In the genomic region with DNA sequence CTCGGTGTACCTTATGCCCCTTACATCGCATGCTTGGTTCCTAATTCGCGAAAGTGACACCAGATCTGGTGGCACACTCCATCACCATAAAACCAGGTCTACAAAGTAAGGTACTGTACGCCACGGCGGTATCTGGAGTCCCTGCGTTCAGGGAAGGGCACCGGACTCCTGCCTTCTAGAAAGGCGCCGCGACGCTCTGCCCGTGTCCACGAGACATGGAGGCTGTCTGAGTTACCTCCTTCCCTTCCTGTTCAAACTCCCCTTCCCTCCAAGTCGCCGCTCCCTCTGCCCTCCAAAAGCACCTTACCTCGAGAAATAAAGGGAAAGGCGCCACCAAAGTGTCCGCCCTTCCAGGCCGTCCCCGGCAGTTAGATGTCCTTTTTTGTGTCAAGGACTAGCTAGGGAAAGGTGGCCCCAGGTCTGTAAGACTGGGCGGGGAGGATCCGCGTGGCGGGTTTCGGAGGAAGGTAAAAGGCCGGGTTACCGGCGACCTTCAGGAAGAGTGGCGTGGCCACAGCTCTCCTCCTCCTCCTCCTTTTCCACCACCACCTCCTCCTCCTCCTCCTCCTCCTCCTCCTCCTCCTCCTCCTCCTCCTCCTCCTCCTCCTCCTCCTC, we compare ENCODE assay signal across 8 mouse cellular contexts. TPM values are rescaled to one million over a fixed set of nuclear protein-coding genes. Genes with fewer than 3 reads are reported as not detected.
A peak's percentile ranks its signal among the peaks of the same experiment; 100 is the strongest.
DNase-seq lines count a peak whose midpoint lies in the region; ATAC-seq and TF ChIP-seq lines count a peak whose summit lies in the region.

No protein-coding gene starts in this region.

- H3K36me3 ChIP-seq in ES-E14 (ENCODE audit: control insufficient read depth, insufficient read depth, low read length, poor library complexity, severe bottlenecking), result peaks cover 2% of the 10 kb centered on the region; the same call in 1 of the 2 replicates
- no peaks in the 10 kb centered on the region; the same call in 1 of the 2 replicates for H3K36me3 ChIP-seq in heart, postnatal 0 days (replicated peaks; ENCODE audit: control insufficient read depth, insufficient read depth, low read length)
- H3K36me3 ChIP-seq in limb, embryonic 12.5 days, result peaks cover 22% of the 10 kb centered on the region
- H3K36me3 ChIP-seq in midbrain, embryonic 16.5 days (ENCODE audit: control insufficient read depth, insufficient read depth, low read length), result no peaks in the 10 kb centered on the region
- no peaks in the 10 kb centered on the region for H3K36me3 ChIP-seq in stomach, embryonic 16.5 days (ENCODE audit: control insufficient read depth, insufficient read depth, low read length)

- peak overlapping the region; percentile 83 for H3K27ac ChIP-seq in ES-E14 (ENCODE audit: insufficient read depth, low read depth, low read length, poor library complexity, severe bottlenecking)
- H3K27ac ChIP-seq in heart, postnatal 0 days (ENCODE audit: low read depth), result peak overlapping the region; percentile 92
- H3K27ac ChIP-seq in limb, embryonic 12.5 days, result peak overlapping the region; percentile 99
- peak overlapping the region; percentile 100 for H3K27ac ChIP-seq in midbrain, embryonic 16.5 days (ENCODE audit: low read length)
- H3K27ac ChIP-seq in stomach, embryonic 16.5 days (ENCODE audit: low read length), result peak overlapping the region; percentile 94

- peak overlapping the region; percentile 80 for H3K4me2 ChIP-seq in heart, postnatal 0 days (ENCODE audit: low read depth, low read length)
- H3K4me2 ChIP-seq in limb, embryonic 12.5 days, result peak overlapping the region; percentile 81
- peak overlapping the region; percentile 88 for H3K4me2 ChIP-seq in midbrain, embryonic 16.5 days (ENCODE audit: low read length)
- H3K4me2 ChIP-seq in stomach, embryonic 16.5 days (ENCODE audit: low read depth, low read length), result peak overlapping the region; percentile 97

- peaks cover 7 to 14% of the 10 kb centered on the region in 2 experiments for H3K4me1 ChIP-seq in ES-E14 (ENCODE audit: control insufficient read depth in 2 of 2, insufficient read depth in 2 of 2, low read length in 2 of 2, poor library complexity in 1 of 2)
- peaks cover 15% of the 10 kb centered on the region for H3K4me1 ChIP-seq in heart, postnatal 0 days (ENCODE audit: control insufficient read depth, insufficient read depth)
- H3K4me1 ChIP-seq in limb, embryonic 12.5 days (replicated peaks), result peaks cover 25% of the 10 kb centered on the region
- peaks cover 31% of the 10 kb centered on the region for H3K4me1 ChIP-seq in midbrain, embryonic 16.5 days (ENCODE audit: control insufficient read depth, insufficient read depth, low read length)
- H3K4me1 ChIP-seq in stomach, embryonic 16.5 days (ENCODE audit: control insufficient read depth, insufficient read depth, low read length), result peaks cover 15% of the 10 kb centered on the region; the same call in 1 of the 2 replicates

- DNase-seq in adrenal gland, postnatal 14 days, result peak; percentile 31
- DNase-seq in adrenal gland, adult 18-20 months (ENCODE audit: low spot score in 2 of 2), result no peak
- DNase-seq in ES-E14 (ENCODE audit: low read depth, low spot score), result no peak
- DNase-seq in embryo, embryonic 10 days (ENCODE audit: low spot score), result peak; percentile 60
- peak; percentile 33 for DNase-seq in heart, postnatal 0 days (ENCODE audit: low spot score)

- peak overlapping the region; percentile 90 for H3K9ac ChIP-seq in ES-E14 (ENCODE audit: insufficient read depth, low read depth, low read length, poor library complexity, severe bottlenecking)
- H3K9ac ChIP-seq in heart, postnatal 0 days (replicated peaks; ENCODE audit: low read depth, low read length), result peak overlapping the region; percentile 77
- H3K9ac ChIP-seq in limb, embryonic 12.5 days (replicated peaks), result peak overlapping the region; percentile 98
- H3K9ac ChIP-seq in midbrain, embryonic 16.5 days (ENCODE audit: low read depth, low read length), result peak overlapping the region; percentile 100
- peak overlapping the region; percentile 90 for H3K9ac ChIP-seq in stomach, embryonic 16.5 days (ENCODE audit: low read length)

- in situ Hi-C loops in ES-E14 (cut with MboI; ENCODE audit: low sequenced_read_pairs in 2 of 2, unreplicated experiment in 2 of 2), result no loop called here

- no peak for TF ChIP-seq CTCF in heart, postnatal 0 days (IDR thresholded peaks at IDR 0.05; ENCODE audit: low read depth)

- no peaks in the 10 kb centered on the region for H3K9me3 ChIP-seq in ES-E14 (ENCODE audit: control insufficient read depth, insufficient read depth, low read depth, low read length)
- no peaks in the 10 kb centered on the region for H3K9me3 ChIP-seq in heart, postnatal 0 days (replicated peaks; ENCODE audit: control insufficient read depth, low read length)
- H3K9me3 ChIP-seq in limb, embryonic 12.5 days, result no peaks in the 10 kb centered on the region
- no peaks in the 10 kb centered on the region for H3K9me3 ChIP-seq in midbrain, embryonic 16.5 days (replicated peaks; ENCODE audit: control insufficient read depth, low read length, poor library complexity, severe bottlenecking)
- H3K9me3 ChIP-seq in stomach, embryonic 16.5 days (replicated peaks; ENCODE audit: control insufficient read depth, low read length), result no peaks in the 10 kb centered on the region

- peak overlapping the region; percentile 79 to 95 for H3K4me3 ChIP-seq in ES-E14 (ENCODE audit: insufficient read depth in 1 of 2, low read depth in 1 of 2, low read length in 2 of 2, poor library complexity in 1 of 2, severe bottlenecking in 1 of 2)
- H3K4me3 ChIP-seq in heart, postnatal 0 days (ENCODE audit: low read depth, low read length), result peak overlapping the region; percentile 82
- peak overlapping the region; percentile 86 for H3K4me3 ChIP-seq in limb, embryonic 12.5 days (replicated peaks)
- peak overlapping the region; percentile 90 for H3K4me3 ChIP-seq in midbrain, embryonic 16.5 days (ENCODE audit: low read depth, low read length)
- peak overlapping the region; percentile 78 for H3K4me3 ChIP-seq in stomach, embryonic 16.5 days (replicated peaks; ENCODE audit: low read length)

- no peaks in the 10 kb centered on the region for H3K27me3 ChIP-seq in heart, postnatal 0 days (ENCODE audit: control insufficient read depth, insufficient read depth, low read length)
- H3K27me3 ChIP-seq in limb, embryonic 12.5 days, result no peaks in the 10 kb centered on the region
- H3K27me3 ChIP-seq in midbrain, embryonic 16.5 days (ENCODE audit: control insufficient read depth, insufficient read depth, low read depth, low read length), result no peaks in the 10 kb centered on the region
- no peaks in the 10 kb centered on the region for H3K27me3 ChIP-seq in stomach, embryonic 16.5 days (ENCODE audit: control insufficient read depth, insufficient read depth, low read length)

- no peak for TF ChIP-seq EP300 in heart, postnatal 0 days (IDR thresholded peaks at IDR 0.05; ENCODE audit: low read depth)

- WGBS in heart, postnatal 0 days, result under 1% methylated on average over 29 of the region's 31 CpGs
- WGBS in limb, embryonic 12.5 days, result under 1% methylated on average over 31 of the region's 31 CpGs
- WGBS in midbrain, embryonic 16.5 days, result 0% methylated on average over 26 of the region's 31 CpGs
- under 1% methylated on average over 31 of the region's 31 CpGs for WGBS in stomach, embryonic 16.5 days

- 0 out of 2 replicates have a peak, but pooled peaks have one; percentile 1 for ATAC-seq in heart, postnatal 0 days (ENCODE audit: insufficient read depth, low read depth)
- ATAC-seq in limb, embryonic 12.5 days (ENCODE audit: insufficient number of reproducible peaks, insufficient read depth, low FRiP score, low TSS enrichment, low read depth), result no peak
- ATAC-seq in midbrain, embryonic 16.5 days, result peak; percentile 20; the same call in 1 of the 2 replicates
- ATAC-seq in stomach, embryonic 16.5 days (ENCODE audit: insufficient read depth, low FRiP score), result peak; percentile 27

TF ChIP-seq in ES-E14, 5 proteins besides CTCF, POLR2A, EP300 and RAD21:
- TF ChIP-seq MAFK (IDR thresholded peaks at IDR 0.05; ENCODE audit: insufficient read depth, low read depth, low read length) (no peak), ZNF384 (IDR thresholded peaks at IDR 0.05; ENCODE audit: low read depth, low read length) (no peak), CHD2 (IDR thresholded peaks at IDR 0.05; ENCODE audit: low read depth, low read length) (no peak), ZC3H11A (IDR thresholded peaks at IDR 0.05; ENCODE audit: borderline replicate concordance, low read depth, low read length) (no peak), HCFC1 (IDR thresholded peaks at IDR 0.05; ENCODE audit: borderline replicate concordance, insufficient read depth, low read length) (no peak)

RNA-seq across cellular contexts. Expression of a gene that starts 0.8 kb away (rescaled TPM):
- 43.1 and 51.9 TPM in 2 replicates for total RNA-seq in adrenal gland, postnatal 14 days (2021)
- 10 to 100 TPM; 23.6 to 28.5 TPM for total RNA-seq in adrenal gland, adult 18-20 months (2021)
- 95.6 and 99.8 TPM in 2 replicates for total RNA-seq in ES-E14 (2012; rRNA removed)
- 52.4 and 57.8 TPM in 2 replicates for total RNA-seq in heart, postnatal 0 days (2014; rRNA removed; ENCODE audit: low replicate concordance)
- 43.6 and 56.7 TPM in 2 replicates for polyA plus RNA-seq in heart, postnatal 0 days (2015; fragmentation: Nextera tagmentation; extraction: Ambion mirVana)
- 121 and 152 TPM in 2 replicates for polyA plus RNA-seq in limb, embryonic 12.5 days (2016; fragmentation: Nextera tagmentation; extraction: Ambion mirVana)
- polyA plus RNA-seq in midbrain, embryonic 16.5 days (2015; fragmentation: Nextera tagmentation; extraction: Ambion mirVana), result 120 and 142 TPM in 2 replicates
- polyA plus RNA-seq in stomach, embryonic 16.5 days (2015; fragmentation: Nextera tagmentation; extraction: Ambion mirVana), result 55.6 and 58.0 TPM in 2 replicates

RNA-seq across cellular contexts. Expression of a gene that starts 57.6 kb away (rescaled TPM):
- 145 and 167 TPM in 2 replicates for total RNA-seq in adrenal gland, postnatal 14 days (2021)
- total RNA-seq in adrenal gland, adult 18-20 months (2021), result 100 to 1,000 TPM; 103 to 210 TPM
- total RNA-seq in ES-E14 (2012; rRNA removed), result 262 and 326 TPM in 2 replicates
- total RNA-seq in heart, postnatal 0 days (2014; rRNA removed; ENCODE audit: low replicate concordance), result 225 and 263 TPM in 2 replicates
- polyA plus RNA-seq in heart, postnatal 0 days (2015; fragmentation: Nextera tagmentation; extraction: Ambion mirVana), result 130 and 144 TPM in 2 replicates
- 210 and 217 TPM in 2 replicates for polyA plus RNA-seq in limb, embryonic 12.5 days (2016; fragmentation: Nextera tagmentation; extraction: Ambion mirVana)
- polyA plus RNA-seq in midbrain, embryonic 16.5 days (2015; fragmentation: Nextera tagmentation; extraction: Ambion mirVana), result 111 and 127 TPM in 2 replicates
- 132 and 133 TPM in 2 replicates for polyA plus RNA-seq in stomach, embryonic 16.5 days (2015; fragmentation: Nextera tagmentation; extraction: Ambion mirVana)

Comparison
In these comparisons a context has a peak if more than half of its experiments do, and no peak if none do; other contexts are left out.
1. DNase-seq: peak in adrenal gland, postnatal 14 days (single experiment), embryo, embryonic 10 days (single experiment) and heart, postnatal 0 days (single experiment); none in adrenal gland, adult 18-20 months (0 of 2) and ES-E14 (single experiment).
2. Peak in every context shown above with its lines, with median percentiles within 50 percentile points of each other: H3K27ac ChIP-seq, H3K4me3 ChIP-seq, H3K9ac ChIP-seq and H3K4me2 ChIP-seq.